Mouse (Mus musculus): ENCODE data around the gene Mtpn. TPM values are rescaled to one million over a fixed set of nuclear protein-coding genes. Genes with fewer than 3 reads are reported as not detected.

The Mtpn gene
- 10 to 100 TPM; 22.1 to 27.0 TPM for total RNA-seq (2021)
- long read RNA-seq, experiment 1, transcript Mtpn-201 (4 exons, 3,960 nt), result major isoform, 25 of 26 reads
- long read RNA-seq, experiment 1, partial matches to known transcripts, result 0 of 26 reads
- long read RNA-seq, experiment 1, other reads (novel, unspliced or antisense), result 1 of 26 reads
- long read RNA-seq, experiment 2, transcript Mtpn-201 (4 exons, 3,960 nt), result major isoform, 14 of 14 reads
- long read RNA-seq, experiment 2, partial matches to known transcripts, result 0 of 14 reads
- long read RNA-seq, experiment 2, other reads (novel, unspliced or antisense), result 0 of 14 reads

DNA sequence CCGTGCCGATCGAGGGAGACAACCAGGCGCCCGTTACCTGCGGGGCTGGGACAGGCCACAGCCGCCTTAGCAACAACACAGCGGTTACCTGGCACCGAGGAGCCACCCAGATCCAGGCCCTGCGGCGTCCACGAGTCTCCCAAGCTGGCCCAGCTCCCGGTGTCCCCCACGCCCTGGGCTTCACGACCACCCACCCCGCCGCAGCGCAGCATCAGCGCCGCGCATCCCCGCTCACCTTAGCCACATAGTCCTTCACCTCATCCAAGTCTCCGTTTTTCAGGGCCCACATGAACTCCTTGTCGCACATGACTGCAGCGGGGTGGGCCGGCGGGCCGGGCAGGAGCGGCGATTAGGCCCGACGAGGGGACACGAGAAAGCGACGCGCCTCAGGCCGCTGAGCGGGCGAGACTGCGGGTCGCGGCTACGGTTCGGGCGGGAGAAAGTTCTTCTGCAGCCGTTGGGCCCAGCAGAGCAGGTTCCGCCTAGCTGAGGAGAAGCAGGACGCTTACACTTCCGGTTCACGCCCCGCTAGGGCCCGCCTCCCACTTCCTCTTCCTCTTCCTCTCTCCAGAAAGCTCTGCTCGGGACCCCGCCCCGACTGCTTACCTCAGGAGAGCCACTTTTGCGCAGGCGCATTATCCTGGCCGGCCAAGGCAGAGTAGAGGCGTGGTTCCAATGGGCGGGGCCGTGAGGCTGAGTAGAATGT lies at the start of gene Mtpn:
Gene Mtpn (minus strand): TSS at position 585 of the 706 bp plus-strand sequence.
- peak; percentile 100 for DNase-seq
- intact Hi-C loops (cut with DNase I), result no loop called here
- no peak for TF ChIP-seq CTCF (IDR thresholded peaks at IDR 0.05)
- Histone ChIP-seq H3K27ac (peak within 1 kb of the TSS; percentile 95), H3K4me3 (peak within 1 kb of the TSS; percentile 100)

DNA sequence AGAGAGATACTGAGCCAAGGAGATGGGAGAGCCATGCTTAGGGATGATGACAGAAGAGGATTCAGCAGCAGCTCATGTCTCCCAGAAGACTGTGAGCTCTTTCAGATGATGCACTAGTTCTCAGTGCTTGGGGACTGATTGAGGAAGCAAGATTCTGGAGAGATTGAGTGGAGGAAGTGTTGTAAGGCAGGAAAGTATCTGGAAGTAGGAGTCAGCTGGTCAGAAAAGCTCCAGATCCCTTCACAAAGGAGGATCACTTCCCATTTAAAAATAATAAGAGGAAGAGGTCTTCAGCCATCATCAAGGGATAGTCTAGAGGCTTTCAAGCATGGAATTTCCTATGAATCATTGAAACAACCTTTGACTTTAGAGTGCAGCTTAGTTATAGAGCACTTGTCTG lies 29.0 kb upstream of the Mtpn start:
- DNase-seq, result no peak
- intact Hi-C loops (cut with DNase I), result loop anchor here (5.0 to 10.0 kb wide), 2 partner anchors 184 to 316 kb away; no protein-coding TSS in a partner anchor
- TF ChIP-seq CTCF (IDR thresholded peaks at IDR 0.05), result no peak
- H3K4me3 ChIP-seq, result no peak overlapping the region
- no peak overlapping the region for H3K27ac ChIP-seq

DNA sequence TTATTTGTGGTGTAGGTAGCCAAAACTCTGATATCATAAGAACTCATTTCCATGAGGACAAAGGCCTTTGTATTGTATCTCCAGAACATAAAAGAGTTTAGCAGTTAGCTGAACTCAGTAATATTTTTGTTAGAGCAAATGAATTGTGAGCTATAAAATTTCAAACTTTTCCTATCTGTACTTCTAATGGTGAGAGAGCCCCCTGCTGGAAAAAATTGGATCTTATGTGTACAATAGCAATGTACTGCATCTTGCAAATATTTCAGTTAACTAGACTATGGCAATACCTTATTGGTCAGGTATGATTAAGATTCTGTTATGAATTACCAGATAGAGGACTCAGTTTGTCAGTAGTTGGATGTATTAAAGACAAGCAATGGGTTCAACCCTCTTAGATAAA lies 28.1 kb upstream of the Mtpn start:
- Histone ChIP-seq H3K27ac (no peak overlapping the region), H3K4me3 (no peak overlapping the region)
- TF ChIP-seq CTCF (IDR thresholded peaks at IDR 0.05), result peak; percentile 79
- DNase-seq, result no peak
- intact Hi-C loops (cut with DNase I), result loop anchor here (5.0 to 10.0 kb wide), 2 partner anchors 183 to 315 kb away; no protein-coding TSS in a partner anchor

DNA sequence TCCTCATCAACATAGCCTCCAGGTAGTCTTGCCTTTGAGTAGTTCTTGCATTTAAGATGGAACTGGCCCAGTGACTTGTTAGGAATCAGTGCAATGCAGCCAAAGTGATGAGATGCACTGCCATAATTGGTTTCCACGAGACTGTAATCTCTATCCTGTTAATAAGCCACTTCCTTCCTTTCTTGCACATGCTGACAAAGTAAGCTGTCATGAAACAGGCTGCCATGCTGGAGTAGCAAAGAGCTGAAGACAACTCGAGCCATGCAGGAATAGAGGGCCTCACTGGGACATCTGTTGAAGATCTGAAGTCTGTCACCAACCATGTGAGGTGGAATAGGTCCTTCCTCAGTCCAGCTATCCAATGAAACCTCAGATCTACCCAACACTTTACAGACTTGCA lies 20.3 kb upstream of the Mtpn start:
- intact Hi-C loops (cut with DNase I), result loop anchor here (10.0 kb wide), 1 partner anchor 175 kb away; no protein-coding TSS in a partner anchor
- no peak overlapping the region for H3K27ac ChIP-seq
- TF ChIP-seq CTCF (IDR thresholded peaks at IDR 0.05), result no peak

DNA sequence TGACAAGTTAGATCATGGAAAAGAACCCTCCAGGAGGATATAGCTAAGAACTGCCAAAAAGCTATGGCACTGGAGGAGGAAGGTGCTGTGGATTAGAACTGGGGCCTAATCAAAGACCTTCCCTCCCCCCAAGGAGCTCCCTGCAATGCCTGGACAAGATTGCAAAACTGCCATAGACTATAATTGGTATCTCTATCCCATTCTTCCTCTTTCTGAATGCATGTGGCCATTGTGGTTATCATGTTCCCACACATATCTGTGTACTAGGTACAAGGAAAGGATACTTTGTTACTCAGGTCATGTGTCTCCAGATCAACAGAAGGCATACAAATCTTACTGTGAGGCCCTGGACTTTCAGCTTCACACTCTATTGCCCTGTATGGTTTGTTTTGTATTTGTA lies 4.7 kb upstream of the Mtpn start:
- DNase-seq, result no peak
- intact Hi-C loops (cut with DNase I), result no loop called here
- Histone ChIP-seq H3K27ac (no peak overlapping the region), H3K4me3 (no peak overlapping the region)
- TF ChIP-seq CTCF (IDR thresholded peaks at IDR 0.05), result no peak

More for the DNA sequence above, 20.3 kb upstream of the Mtpn start:
- H3K4me3 ChIP-seq, result no peak overlapping the region
- no peak for DNase-seq

- intact Hi-C loops (cut with DNase I), result no loop called here
- no peak for DNase-seq
- H3K4me3 ChIP-seq, result no peak overlapping the region
- no peak for TF ChIP-seq CTCF (IDR thresholded peaks at IDR 0.05)
- H3K27ac ChIP-seq, result no peak overlapping the region
These were observed 3.1 kb upstream of the Mtpn start for GRCm38 (mm10) chr6:35542656-35543400.

DNA sequence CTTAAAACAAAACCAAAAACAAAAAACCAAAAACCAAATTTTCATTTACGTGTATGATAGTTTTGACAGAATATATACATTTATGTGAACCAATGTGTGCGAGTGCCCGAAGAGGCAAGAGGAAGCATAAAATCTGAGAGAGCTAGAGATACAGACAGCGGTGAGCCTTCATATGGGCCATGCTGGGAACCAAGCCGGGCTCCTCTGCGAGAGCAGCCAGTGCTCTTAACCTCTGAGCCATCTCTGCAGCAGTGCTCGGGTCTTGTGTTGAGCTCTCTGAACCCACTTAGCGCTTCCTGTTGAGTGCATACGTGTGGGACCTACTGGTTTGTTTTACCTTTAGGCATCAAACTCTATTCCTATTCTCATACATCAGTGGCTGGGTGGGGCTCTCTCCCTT lies 689 bp upstream of the Mtpn start:
- intact Hi-C loops (cut with DNase I), result no loop called here
- no peak overlapping the region for H3K27ac ChIP-seq
- DNase-seq, result no peak
- H3K4me3 ChIP-seq, result no peak overlapping the region
- TF ChIP-seq CTCF (IDR thresholded peaks at IDR 0.05), result no peak

- no peak for DNase-seq
- Histone ChIP-seq H3K27ac (peak overlapping the region; percentile 95), H3K4me3 (peak overlapping the region; percentile 100)
- intact Hi-C loops (cut with DNase I), result no loop called here
- TF ChIP-seq CTCF (IDR thresholded peaks at IDR 0.05), result no peak
These were observed 858 bp downstream of the Mtpn start for GRCm38 (mm10) chr6:35538757-35539303.

GRCm38 (mm10) chr6:35536021-35536420 lies 3.7 kb downstream of the Mtpn start:
- H3K4me3 ChIP-seq, result no peak overlapping the region
- intact Hi-C loops (cut with DNase I), result no loop called here
- TF ChIP-seq CTCF (IDR thresholded peaks at IDR 0.05), result no peak
- no peak overlapping the region for H3K27ac ChIP-seq
- no peak for DNase-seq

- Histone ChIP-seq H3K4me3 (no peak overlapping the region), H3K27ac (no peak overlapping the region)
- no peak for TF ChIP-seq CTCF (IDR thresholded peaks at IDR 0.05)
- no peak for DNase-seq
- intact Hi-C loops (cut with DNase I), result no loop called here
These were observed 26.3 kb downstream of the Mtpn start for GRCm38 (mm10) chr6:35513362-35513761.

- Histone ChIP-seq H3K27ac (no peak overlapping the region), H3K4me3 (no peak overlapping the region)
- DNase-seq, result no peak
- intact Hi-C loops (cut with DNase I), result no loop called here
- no peak for TF ChIP-seq CTCF (IDR thresholded peaks at IDR 0.05)
These were observed 34.9 kb downstream of the Mtpn start for GRCm38 (mm10) chr6:35504781-35505180.

GRCm38 (mm10) chr6:35502904-35503303 lies 36.8 kb downstream of the Mtpn start:
- intact Hi-C loops (cut with DNase I), result no loop called here
- no peak for TF ChIP-seq CTCF (IDR thresholded peaks at IDR 0.05)
- no peak overlapping the region for H3K4me3 ChIP-seq
- H3K27ac ChIP-seq, result no peak overlapping the region
- no peak for DNase-seq

Measured in gastrocnemius, adult 2 months (tissue).